Mouse (Mus musculus) cerebellum, adult 2 months (tissue): ENCODE measurements around the gene Miga1. TPM values are rescaled to one million over a fixed set of nuclear protein-coding genes. Genes with fewer than 3 reads are reported as not detected.

Source experiments
- DNase-seq, 2 experiments: peaks; one replicate each; pipeline ENCODE4 v3.0.0; 2021
- H3K27ac ChIP-seq: fragments of 200-500 bp; 2 replicates; pipeline ENCODE4 v1.5.1; 2012; ENCODE audit warnings: low read length, control low read depth, inconsistent platforms; ENCODE audit not compliant: insufficient read depth
- H3K27me3 ChIP-seq: fragments of 200-500 bp; 2 replicates; pipeline ENCODE4 v1.6.1; 2012; ENCODE audit warnings: inconsistent platforms, mild to moderate bottlenecking, low read length, moderate library complexity; ENCODE audit not compliant: control insufficient read depth, insufficient read depth
- H3K4me1 ChIP-seq: fragments of 200-500 bp; 2 replicates; pipeline ENCODE4 v1.6.1; 2011; ENCODE audit warnings: low read length; ENCODE audit not compliant: control insufficient read depth, insufficient read depth
- H3K4me3 ChIP-seq: fragments of 200-500 bp; replicated peaks from 2 replicates; pipeline ENCODE3; 2011; ENCODE audit warnings: mild to moderate bottlenecking, low read depth, low read length, control low read depth; ENCODE audit not compliant: insufficient read depth
- CTCF ChIP-seq: fragments of 200-500 bp; IDR thresholded peaks from 2 replicates; pipeline ENCODE4 v1.5.1; 2011; ENCODE audit warnings: low read depth, mild to moderate bottlenecking, control low read depth, low read length, moderate library complexity, borderline replicate concordance; ENCODE audit not compliant: insufficient read depth
- POLR2A ChIP-seq: fragments of 200-500 bp; IDR thresholded peaks from 2 replicates; pipeline ENCODE4 v1.6.1; 2011; ENCODE audit warnings: low read length, control low read depth, borderline replicate concordance; ENCODE audit not compliant: insufficient read depth
- WGBS: fragments of 180-500 bp; shearing (Covaris S2); methylation state at CpG from one replicate; pipeline ENCODE4 v1.1.7; 2018; 5-methylcytosine and 5-hydroxymethylcytosine counted together
- polyA plus RNA-seq: library from polyadenylated mRNA; depleted of rRNA; stranded (reverse); fragments of >200 nt; gene quantifications from 2 replicates; pipeline ENCODE4 v1.2.3, GENCODE M21; 2012

Gene Miga1
- polyA plus RNA-seq, 1 experiment = 56.3 TPM

DNA sequence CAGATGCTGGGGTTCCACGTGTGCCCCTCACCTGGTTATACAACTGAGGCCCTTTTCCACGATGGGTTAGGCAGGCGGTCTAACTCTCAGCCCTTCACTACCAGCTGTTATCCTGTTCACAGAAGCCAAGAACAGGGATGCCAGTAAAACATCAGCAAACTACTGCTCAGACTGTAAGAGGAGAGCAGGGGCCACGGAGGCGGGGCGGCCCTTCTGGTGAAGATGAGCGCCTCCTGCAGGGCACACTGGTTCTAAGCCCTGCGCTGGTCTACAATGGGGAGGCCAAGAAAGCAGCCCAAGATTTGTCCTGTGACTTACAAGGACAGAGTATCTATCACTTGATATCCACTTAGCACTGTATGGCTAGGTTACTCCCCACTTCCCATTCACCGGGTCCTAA is 52.4 kb downstream of the Miga1 start:
- Histone ChIP-seq H3K27ac (no peak overlapping the region), H3K4me3 (no peak overlapping the region), H3K27me3 (no peaks in the 10 kb centered on the region), H3K4me1 (no peaks in the 10 kb centered on the region; the same call in 1 of the 2 replicates)
- WGBS = 86% methylated on average over 9 of the region's 9 CpGs
- DNase-seq = no peak
- TF ChIP-seq POLR2A = no peak
- TF ChIP-seq CTCF = no peak

DNA sequence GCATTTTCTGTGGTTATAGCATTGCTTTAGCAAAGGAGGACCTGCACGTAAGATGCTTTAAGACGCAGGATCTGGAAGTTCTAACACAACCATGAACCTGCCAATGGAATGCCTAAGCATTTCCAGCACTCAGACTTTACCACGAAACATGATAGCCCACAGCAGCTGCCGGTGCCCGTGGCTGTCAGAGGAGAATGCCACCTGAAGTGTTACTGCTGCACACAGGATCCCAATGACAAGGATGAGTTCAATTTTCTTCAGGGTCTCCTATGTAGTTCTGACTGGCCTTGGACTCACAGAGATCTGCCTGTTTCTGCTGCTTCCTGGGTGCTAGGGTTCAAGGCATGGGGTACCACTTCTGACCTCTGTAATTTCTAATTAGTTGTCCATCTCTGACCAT is 55.4 kb downstream of the Miga1 start:
- Histone ChIP-seq H3K27ac (no peak overlapping the region), H3K4me3 (no peak overlapping the region), H3K4me1 (no peaks in the 10 kb centered on the region), H3K27me3 (no peaks in the 10 kb centered on the region)
- no peak for DNase-seq
- TF ChIP-seq POLR2A = no peak
- TF ChIP-seq CTCF = no peak
- WGBS = 95% methylated on average over 5 of the region's 5 CpGs

DNA sequence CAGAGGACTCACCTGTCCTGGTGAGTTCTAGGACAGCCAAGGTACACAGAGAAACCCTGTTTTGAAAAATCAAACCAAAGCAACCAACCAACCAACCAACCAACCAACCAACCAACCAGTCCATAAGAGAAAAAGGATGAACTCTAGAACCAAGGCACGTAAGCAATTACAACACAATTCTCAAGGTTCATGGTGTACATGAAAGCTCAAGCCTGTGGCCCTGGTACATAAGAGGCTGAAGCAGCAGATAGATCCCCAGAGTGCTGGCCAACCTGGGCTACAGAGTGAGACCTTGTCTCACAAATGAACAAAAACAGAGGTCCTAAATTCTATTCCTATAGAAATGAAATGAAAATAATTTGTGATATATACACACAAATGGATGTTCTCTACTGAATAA is 55.9 kb downstream of the Miga1 start:
- TF ChIP-seq POLR2A (no peak), CTCF (no peak)
- H3K27me3 ChIP-seq = no peaks in the 10 kb centered on the region
- WGBS = 97% methylated on average over 1 of the region's 1 CpGs
- H3K27ac ChIP-seq = no peak overlapping the region
- no peak overlapping the region for H3K4me3 ChIP-seq
- no peaks in the 10 kb centered on the region for H3K4me1 ChIP-seq
- DNase-seq = no peak

DNA sequence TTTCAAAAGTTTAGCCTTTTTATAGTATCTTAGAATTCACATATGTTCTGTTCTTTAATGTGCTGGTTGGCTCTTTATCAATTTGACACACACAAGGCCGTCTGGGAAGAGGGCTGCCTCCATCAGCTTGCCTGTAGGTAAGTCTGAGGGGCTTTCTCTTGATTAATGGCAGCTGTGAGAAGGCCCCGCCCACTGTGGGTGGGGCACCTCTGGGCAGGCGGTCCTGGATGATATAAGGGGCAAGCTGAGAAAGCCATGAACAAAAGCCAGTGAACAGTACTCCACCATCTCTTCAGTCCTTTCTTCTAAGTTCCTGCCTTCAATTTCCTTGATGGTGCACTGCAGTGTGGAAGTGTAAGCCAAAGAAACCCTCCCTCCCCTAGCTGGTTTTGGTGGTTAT is 58.1 kb downstream of the Miga1 start:
- no peak overlapping the region for H3K4me3 ChIP-seq
- H3K27me3 ChIP-seq = no peaks in the 10 kb centered on the region
- no peaks in the 10 kb centered on the region for H3K4me1 ChIP-seq
- no peak overlapping the region for H3K27ac ChIP-seq
- 52% methylated on average over 3 of the region's 3 CpGs for WGBS
- no peak for DNase-seq
- TF ChIP-seq CTCF (no peak), POLR2A (no peak)

DNA sequence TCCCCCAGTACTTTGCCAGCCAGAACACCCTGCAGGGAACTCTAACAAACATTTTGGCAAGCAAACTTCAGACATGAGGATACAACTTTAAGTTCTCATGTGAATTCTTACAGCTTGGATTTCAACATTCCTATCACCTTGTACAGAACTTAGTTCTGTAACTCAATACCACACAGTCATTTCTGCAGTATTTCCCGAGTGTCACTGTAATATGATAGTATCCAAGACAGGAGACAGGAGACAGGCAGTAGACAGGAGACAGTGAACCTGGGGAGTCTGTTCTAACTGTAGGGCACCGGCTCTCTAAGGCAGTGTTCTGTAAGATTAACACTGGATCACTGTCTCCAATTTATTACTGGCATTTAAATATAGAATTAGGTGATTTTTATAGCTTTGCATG is 61.8 kb downstream of the Miga1 start:
- Histone ChIP-seq H3K4me3 (no peak overlapping the region), H3K27ac (no peak overlapping the region), H3K4me1 (no peaks in the 10 kb centered on the region), H3K27me3 (no peaks in the 10 kb centered on the region)
- WGBS = 70% methylated on average over 2 of the region's 2 CpGs
- DNase-seq = no peak
- no peak for TF ChIP-seq CTCF
- no peak for TF ChIP-seq POLR2A

DNA sequence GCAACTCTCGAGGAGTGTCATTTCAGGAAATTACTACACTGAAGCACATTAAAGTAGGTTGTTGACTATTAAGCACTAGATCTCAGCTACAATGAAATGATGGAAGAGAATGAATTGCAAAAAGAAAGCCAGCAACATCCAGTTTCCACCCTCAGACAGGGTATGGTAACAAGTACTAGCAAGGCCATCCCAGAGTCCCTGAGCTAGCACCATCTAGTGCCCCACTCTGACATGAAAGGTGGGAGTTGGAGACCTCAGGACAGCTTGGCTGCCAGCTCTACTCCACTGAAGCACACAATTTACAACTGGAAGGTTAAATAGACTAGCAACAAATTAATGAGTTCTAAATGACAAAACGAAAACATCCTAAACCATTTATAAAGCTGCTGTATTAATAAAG is 62.3 kb downstream of the Miga1 start:
- H3K4me1 ChIP-seq = no peaks in the 10 kb centered on the region
- no peak for TF ChIP-seq POLR2A
- no peak for TF ChIP-seq CTCF
- 96% methylated on average over 2 of the region's 2 CpGs for WGBS
- no peak for DNase-seq
- no peak overlapping the region for H3K27ac ChIP-seq
- H3K4me3 ChIP-seq = no peak overlapping the region
- H3K27me3 ChIP-seq = no peaks in the 10 kb centered on the region

DNA sequence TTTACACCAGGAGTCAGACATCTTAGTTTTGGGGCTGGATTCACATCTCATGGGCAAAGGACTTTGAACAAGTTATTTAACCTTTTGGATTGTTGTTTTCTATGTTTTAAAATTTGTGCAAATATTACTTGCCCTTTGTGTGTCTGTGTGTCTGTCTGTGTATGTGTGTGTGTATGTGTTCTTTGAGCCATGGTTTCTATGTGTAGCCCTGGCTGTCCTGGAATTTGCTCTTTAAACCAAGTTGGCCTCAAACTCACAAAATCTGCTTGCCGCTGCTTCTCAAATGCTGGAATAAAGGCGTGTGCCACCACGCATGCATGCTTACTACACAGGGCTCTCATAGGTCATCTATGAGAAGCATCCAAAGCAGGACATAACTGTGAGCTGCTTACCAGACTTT is 63.3 kb downstream of the Miga1 start:
- Histone ChIP-seq H3K4me3 (no peak overlapping the region), H3K4me1 (no peaks in the 10 kb centered on the region), H3K27ac (no peak overlapping the region), H3K27me3 (no peaks in the 10 kb centered on the region)
- 93% methylated on average over 3 of the region's 3 CpGs for WGBS
- no peak for DNase-seq
- no peak for TF ChIP-seq POLR2A
- no peak for TF ChIP-seq CTCF

DNA sequence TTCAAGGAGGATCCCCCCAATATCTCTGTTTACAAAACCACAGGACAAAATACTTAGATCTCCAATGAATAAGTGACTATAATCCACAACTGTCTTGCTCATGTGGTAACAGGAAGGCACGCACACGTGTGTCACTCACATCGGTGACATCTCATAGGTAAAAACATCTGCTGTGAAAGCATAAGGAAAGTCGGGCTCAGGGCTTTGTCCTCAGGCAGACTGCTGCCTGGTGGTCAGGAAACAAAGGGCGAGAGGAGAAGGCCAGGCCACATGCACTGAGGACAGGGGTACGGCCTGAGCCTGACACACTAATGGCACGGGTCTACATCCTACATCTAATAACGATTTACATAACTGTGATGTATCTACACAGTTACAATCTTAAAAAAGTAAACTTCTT is 65.2 kb downstream of the Miga1 start:
- no peaks in the 10 kb centered on the region for H3K4me1 ChIP-seq
- TF ChIP-seq POLR2A (no peak), CTCF (no peak)
- 75% methylated on average over 8 of the region's 8 CpGs for WGBS
- no peaks in the 10 kb centered on the region for H3K27me3 ChIP-seq
- H3K4me3 ChIP-seq = no peak overlapping the region
- H3K27ac ChIP-seq = no peak overlapping the region
- DNase-seq = no peak
